Mouse (Mus musculus) layer of hippocampus, adult 11-12 months (tissue): ENCODE data around the gene Iglon5.

Source experiments
- DNase-seq: peaks from one replicate; pipeline ENCODE4 v3.0.0; 2022; ENCODE audit warnings: low spot score

Gene Iglon5

DNA sequence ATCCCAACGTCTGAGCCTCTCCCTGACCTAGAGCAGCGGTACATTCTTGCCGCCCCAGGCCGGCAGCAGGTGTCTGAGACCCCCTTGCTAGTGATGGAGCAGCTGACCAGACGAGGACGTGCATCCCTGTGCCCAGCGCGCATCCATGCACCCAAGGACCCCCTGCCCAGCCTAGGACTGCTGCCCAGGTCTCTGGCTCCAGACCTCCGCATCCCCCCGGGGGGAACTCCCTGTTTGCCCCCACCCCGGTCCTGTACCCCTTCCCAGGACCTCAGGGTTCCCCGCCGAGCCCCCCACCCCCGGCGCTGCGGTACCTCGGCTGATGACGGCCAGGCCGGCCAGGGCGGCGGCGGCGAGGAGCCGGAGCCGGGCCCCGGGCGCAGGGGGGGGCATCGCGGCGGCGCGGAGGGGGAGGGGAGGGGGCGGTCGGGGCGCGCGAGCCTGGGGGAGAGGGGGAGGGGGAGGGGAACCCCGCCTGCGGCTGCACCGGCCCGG, at the start of gene Iglon5:
Iglon5 (minus strand) TSS at position 445 of the 495 bp plus-strand sequence.
- no peak for DNase-seq

DNA sequence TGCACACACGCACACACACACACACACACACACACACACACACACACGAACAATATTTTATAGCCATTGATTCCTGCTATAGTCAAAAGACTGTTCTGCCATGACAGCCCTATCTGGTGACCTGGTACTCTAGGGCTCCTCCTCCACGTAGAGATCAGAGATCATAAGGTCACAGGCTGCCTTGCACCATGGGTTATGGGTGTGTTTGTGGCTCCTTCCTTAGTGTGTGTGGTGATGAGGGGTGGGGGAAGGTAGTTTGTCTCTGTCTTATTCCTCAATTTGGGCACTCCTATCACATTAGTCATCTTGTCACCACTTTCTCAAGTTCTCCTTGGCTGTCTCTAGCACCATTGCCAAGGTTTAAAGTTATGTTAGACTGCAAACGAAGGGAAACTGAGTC, 48.6 kb upstream of the Iglon5 start:
- DNase-seq = no peak

DNA sequence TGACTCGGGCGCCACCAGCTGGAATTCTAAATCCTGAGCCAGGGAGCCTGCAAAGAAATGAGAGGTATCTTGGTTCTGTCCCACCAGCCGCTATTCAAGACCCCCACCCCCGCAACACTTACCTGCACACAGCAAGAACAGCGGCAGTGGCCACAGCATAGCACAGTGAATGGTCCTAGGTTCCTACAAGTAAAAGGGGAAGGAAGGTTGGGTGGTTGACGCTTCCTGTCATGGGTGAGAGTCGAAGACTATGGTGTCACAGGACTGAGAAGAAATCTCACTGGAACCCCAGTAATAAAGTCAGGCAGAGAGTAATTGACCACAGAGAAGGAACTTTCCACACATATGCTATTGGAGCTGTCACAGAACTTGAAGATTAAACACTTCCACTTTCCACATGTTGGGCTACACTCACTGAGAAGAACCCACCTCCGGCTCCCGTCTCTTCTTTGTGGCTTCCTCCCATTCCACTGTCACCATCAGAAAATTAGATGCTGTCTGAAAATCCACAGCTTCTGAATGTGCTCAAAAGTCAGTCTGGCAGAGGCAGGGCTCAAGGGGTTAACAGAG, 43.1 kb upstream of the Iglon5 start:
- peak; percentile 39 for DNase-seq

DNA sequence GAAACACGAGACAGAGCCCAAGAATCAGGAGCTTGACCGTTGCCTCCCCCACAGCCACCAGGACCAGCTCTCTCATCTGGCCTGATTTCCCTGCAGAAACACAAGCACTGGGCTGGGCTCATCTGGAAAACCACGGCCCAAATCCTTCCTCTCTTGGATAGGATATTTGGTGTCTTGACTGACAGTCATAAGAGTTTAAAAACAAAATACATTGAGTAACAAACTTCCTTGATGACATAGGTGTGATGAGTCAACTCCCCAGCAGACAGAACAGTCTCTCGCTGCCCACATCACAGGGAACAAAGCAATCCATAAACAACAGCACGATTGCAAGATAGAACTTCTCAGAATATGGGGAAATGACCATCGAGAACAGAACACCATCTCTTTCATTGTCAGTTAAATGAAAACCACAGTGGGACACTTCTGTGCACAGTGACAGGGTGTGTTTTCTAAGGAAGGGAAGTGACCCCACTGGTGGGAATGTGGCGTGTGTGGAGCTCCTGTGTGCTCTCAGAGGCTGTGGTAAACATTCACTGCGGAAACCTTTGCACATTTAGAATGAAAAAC, 40.4 kb upstream of the Iglon5 start:
- no peak for DNase-seq

DNA sequence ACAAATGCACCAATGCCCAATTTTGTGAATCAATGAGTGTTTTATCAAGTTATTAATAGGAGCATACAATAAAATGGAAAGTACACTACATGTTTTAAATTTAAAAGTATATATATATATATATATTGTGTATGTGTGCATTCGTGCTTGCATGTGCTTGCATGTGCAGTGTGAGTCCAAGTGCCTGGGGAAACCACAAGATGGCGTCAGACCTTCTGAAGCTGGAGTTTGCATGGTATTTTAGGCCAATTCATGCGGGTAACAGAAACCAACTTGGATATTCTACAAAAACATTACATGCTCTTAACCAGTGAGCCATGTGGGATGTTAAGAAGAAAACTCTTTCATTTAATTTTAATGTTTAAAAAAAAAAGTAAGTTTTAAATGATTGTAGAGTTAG, 35.4 kb upstream of the Iglon5 start:
- no peak for DNase-seq

DNA sequence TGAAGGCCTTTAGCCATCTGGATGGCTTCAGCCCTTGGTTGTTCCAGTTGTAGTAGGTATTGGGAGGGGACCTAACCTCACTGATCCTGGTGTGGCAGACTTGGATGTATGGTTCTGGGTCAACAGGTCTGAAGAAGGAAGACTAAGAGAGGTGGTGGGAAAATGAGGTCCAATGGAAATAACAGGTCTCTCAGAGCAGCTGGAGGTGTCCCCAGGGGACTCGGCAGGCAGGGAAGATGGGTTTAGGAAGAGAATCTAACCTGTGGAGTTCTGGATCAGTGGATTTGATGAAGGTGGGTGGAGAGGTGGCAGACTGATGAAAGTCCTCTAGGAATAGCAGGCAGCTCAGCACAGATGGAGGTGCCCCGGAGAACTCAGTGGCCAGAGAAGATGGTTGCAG, 32.9 kb upstream of the Iglon5 start:
- no peak for DNase-seq

DNA sequence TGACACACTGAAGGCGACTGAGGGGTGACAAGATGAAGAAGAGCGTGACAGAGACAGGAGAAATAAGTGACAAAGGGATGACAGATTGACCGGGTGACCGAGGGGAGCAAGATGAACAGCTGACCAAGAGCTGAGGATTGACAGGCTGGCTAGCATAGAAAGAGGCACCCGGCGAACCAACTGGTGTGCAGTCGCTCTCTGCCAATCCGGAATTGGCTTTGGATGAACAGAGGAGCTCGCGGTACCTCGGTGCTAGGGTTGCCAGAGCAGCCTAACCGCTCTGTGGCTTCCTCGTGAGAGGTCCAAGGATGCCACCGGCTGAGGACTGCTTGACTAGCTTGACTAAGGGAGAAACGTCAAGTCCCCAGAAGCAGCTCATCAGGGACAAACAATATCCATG, 28.5 kb upstream of the Iglon5 start:
- DNase-seq = no peak

DNA sequence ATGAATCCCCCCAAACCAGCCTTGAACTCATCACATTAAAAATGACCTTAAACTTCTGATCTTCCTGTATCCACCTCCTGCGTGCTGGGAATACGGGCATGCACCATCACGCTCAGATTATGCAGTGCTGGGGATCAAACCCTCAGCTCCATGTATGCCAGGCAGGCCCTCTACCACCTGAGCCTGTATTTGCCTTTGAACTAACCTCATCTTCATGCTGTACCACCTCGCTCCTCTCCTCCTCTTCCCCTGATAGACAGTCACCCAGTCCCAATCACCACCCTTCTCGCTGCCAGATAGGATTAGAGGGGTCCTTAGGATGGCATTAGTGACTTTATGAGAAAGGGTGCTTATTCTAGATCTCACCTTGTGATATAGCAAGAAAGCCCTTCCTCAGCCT, 25.2 kb upstream of the Iglon5 start:
- DNase-seq = no peak

DNA sequence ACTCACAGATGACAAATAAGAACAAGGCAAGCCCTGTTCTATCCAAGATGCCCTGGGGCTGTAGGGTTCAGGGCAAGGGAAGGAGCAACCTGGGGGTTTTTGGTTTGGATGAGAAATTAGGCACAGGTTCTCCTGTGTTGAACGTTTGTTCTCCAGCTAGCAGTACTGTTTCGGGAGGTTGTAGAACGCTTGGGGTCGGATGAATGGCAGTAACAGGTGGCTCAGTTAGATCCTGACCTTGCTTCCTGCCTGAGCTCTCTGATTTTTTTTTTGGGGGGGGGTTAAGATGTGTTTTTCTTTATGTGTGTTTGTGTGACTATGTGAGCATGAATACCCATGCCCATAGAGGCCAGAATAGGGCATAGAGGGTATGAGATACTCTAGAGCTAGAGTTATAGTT, 22.6 kb upstream of the Iglon5 start:
- DNase-seq = no peak

DNA sequence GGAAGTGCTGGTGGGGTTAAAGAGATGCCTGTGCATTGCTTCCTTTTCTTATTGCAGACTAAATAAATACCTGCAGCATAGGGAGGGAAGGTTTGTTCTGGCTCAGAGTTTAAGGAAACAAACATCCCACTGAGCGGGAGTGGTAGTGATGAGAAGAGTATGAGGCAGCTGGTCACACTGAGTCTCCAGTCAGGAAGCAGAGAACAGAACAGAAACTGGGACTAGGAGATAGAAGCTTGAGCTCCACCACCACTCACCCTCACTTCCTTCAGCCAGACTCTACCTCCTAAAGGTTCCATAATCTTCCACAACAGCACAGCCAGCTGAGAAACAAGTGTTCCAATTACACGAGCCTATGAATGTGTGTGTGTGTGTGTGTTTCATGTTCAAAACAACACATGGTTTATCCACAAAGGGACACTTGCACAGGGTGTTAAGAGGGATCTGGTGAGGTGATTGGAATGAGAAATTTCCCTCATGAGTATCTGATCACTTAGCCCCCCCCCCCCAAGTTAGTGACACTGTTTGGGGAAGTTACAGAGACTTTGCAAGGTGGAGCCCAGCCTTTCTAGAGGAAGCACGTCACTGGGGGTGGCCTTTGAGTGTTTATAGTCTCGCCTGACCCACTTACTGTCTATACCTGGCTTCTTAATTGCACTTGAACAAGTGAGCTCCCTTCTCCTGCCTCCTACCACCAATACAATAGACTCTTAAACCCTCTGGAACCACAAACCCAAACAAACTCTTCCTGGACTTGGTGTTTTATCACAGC, 22.0 kb upstream of the Iglon5 start:
- DNase-seq = no peak

DNA sequence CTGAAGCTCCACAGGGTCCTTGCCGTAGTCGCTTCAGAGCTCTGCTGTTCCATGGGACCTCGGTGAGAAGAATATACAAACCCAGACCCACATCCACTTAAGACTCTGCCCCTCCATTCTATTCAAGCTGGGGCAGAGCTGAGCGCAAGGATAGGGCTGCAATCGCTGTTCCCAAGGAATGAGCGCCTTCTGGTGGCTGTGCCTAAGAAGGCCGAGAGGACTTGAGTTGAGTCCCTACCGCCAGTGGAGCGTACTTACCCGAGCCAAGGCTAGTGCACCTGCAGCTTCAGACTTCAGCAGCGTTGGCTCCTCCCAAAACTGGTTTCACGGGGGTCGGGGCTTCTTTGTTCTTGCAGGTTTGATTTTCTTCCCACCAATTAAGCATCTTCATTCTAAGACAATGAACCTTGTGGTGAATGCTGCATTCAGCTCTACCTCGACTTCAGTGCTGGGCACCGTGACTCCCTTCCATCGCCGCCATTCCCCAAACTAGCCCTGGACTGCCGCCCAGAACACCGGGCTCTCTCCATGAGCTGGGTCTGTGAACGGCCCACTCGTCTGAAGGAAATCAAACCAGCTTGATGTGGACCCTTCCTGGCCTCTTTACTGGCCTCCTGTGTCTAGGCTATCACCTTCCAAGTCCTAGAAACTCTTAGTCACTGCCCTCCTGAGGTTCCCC, 5.6 kb upstream of the Iglon5 start:
- peak; percentile 71 for DNase-seq

DNA sequence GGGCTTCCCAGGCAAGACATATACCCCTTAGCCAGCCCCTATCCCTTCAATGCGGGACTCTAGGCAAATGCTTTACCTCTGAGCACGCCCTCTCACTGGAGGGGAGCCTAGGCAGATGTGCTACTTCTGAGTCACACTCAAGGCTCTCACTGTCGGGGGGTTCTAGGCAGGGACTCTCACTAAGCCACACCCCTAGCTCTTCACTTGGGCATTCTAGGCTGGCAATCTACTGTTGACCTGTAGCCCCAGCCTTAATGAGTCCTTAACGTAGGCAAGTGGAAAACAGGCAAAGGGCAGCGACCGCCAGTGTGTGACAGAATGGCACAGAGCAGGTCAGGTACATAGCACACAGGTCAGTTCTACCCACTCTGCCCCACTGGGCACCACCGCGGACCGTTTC, 986 bp upstream of the Iglon5 start:
- DNase-seq = no peak

DNA sequence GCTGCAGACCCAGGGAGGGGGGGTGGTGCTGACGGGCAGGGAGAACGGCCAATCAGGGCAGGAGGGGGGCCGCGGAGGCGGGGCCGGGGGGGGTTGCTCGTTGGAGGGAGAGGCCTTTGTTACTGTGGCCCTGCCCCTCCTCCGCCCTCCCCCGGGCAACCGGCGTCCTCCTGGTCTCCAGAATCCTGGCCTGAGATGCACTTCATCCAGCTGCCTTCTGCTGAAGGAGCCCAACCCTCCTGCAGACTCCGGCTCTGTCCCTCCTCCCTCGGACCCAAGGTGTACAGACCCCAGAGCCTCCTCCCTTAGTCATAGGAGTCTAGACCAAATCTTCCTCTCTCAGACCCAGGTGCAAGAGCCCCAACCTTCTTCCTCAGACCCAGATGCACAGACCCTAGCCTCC, 308 bp upstream of the Iglon5 start:
- peak; percentile 67 for DNase-seq

DNA sequence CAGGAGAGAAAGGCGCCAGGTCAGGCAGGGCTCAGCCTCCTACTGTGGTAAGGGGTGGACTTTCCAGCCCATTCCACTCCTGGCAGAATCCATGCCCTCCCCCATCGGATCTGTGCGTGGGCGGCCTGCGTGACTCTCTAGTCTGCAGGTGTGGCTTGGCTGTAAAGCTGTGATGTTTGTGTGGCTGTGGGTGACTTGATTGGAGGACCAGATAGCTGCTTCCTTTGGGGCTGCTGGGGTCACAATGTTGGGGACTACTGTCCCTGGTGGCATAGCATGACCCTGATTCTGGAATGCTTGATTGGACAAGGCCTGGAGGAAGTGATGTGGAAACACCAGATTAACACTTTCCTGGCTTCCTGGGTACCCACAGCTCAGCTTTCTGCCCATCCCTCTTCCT, 1.2 kb downstream of the Iglon5 start:
- peak; percentile 38 for DNase-seq

DNA sequence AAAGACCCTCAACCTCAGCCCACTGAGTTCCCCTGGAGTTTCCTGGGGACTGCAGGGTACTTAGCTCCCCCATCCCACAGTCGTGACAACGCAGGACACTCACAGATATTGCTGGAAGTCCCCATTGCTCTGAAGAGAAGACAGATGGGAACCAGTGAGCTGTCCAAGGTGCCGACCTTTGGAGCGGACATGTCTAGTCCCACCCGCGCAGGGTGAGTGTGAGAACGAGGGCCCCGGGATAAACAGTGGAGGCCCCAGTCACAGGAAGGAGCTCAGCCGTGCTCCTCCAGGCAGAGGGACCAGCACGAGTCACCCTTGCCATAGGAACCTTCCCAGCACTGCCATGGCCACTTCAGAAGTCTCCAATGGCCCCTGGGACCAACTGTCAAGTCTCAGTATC, 6.6 kb downstream of the Iglon5 start:
- DNase-seq = no peak

DNA sequence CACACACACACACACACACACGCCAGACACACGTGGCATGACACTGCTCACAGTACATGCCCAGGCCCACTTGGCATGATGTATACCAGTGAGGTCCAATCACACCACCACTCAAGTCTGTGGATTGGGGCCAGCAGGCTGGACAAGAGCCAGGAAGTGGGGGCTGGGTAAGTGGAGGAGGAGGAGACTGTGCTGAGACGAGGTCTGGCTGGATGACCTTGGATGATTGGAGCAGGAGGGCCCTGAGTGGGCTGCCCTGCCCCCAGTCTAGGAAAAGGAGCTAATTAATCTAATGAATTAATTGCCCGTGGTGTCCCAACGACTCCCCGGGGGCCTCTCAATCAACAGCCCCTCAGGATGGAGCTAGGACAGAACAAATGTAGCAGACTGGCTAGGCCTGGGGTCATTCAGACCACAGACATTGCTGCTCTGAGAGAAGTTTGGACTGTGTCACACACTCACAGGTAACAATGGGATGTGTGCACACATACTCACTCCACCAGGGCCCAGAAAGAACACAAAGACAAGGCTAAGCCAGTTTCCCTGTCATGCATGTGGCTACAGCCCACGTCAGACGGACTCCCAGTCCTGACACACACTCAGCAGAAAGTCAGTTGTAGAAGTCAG, 7.7 kb downstream of the Iglon5 start:
- DNase-seq = no peak

DNA sequence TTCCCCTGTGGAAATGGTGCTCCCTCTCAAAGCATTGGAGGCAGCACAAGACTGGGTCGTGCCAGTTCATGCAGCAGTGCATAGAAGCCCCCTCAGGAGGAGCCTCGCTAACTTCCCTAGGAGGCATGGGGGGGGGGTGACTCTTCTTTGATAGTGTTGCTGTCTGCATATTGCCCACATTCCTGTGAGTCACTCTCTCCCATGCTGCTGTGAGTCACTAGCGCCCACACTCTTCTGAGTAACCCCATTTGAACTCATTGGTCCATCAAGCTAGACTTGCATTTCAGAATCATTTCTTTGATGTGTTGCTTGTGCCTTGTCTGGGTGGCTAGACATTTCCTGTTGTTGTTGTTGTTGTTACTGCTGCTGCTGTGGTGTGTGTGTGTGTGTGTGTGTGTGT, 8.7 kb downstream of the Iglon5 start:
- DNase-seq = peak; percentile 57

DNA sequence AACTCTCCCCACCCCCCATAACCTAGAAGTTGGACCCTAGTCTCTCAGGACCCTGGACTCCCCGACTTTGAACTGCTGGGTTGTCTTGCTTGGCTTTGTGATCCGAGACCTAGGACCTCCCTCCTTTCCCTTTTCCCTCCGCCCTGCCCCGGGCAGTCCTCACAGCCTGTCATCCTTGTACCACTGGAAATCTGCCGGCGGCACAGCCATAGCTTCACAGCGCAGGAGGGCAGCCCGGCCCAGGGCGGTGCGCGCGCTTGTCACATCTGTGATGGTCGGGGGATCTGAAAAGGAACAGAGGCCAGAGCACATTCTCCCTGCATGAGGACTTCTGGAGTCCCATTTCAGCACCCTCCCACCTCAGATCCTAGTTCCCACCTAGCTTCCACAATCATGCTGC, 13.5 kb downstream of the Iglon5 start:
- DNase-seq = no peak

DNA sequence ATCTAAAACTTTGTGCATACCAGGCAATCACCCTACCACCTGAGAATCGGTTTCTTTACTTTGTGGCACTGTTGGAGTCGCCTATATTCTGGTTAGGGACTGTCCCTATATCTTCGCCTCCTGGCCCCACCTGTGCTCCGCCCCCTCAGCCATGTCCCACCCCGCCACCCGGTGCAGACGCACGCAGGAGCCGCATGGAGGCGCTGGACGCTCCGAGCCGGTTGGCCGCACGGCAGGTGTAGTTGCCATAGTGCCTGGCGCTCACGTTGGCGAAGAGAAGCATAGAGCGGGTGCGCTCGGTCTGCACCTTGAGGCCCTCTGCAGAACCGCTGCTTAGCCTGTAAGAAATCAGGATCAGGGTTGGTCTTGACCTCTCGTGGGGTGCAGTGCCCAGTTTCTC, 14.2 kb downstream of the Iglon5 start:
- no peak for DNase-seq

DNA sequence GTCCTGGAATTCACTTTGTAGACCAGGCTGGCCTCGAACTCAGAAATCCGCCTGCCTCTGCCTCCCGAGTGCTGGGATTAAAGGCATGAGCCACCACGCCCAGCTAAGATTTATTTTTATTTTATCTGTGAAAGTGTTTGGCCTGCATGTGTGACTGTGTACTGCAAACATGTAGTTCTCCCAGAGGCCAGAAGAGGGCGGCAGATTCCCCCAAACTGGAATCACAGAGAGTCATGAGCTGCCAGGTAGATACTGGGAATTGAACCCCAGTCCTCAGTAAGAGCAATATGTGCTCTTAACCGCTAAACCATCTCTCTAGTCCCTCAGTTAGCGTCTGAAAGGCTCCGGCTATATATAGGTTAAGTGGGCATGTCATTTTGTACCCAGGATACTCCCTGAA, 19.5 kb downstream of the Iglon5 start:
- peak; percentile 35 for DNase-seq

DNA sequence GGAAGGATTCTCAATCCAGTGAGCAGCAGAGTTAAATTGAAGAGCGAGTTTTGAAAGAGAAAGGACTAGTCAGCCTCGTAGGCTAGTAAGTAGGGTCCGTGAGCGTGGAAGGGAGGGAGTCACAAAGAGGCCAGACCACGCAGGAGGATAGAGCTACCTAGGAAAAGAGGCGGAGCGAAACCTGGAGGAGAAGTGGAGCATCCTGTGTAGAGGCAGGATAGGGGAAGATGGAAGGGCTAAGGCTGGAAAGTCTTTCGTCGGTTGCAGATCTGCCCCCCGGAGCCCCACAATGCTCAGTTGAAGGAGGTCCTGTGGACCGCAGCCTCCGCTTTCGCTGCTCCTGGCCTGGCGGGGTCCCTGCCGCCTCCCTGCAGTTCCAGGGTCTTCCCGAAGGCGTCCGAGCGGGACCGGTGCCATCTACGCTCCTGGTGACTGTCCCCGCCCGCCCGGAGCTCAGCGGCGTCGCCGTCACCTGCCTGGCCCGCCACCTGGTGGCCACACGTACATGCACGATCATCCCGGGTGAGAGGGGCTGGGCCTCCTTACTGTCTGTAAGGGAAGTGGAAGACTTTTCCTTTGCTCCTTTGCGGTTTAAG, 23.7 kb downstream of the Iglon5 start:
- DNase-seq = peak; percentile 72
